Mouse (Mus musculus): ENCODE data around the gene Hmcn2.

DNA sequence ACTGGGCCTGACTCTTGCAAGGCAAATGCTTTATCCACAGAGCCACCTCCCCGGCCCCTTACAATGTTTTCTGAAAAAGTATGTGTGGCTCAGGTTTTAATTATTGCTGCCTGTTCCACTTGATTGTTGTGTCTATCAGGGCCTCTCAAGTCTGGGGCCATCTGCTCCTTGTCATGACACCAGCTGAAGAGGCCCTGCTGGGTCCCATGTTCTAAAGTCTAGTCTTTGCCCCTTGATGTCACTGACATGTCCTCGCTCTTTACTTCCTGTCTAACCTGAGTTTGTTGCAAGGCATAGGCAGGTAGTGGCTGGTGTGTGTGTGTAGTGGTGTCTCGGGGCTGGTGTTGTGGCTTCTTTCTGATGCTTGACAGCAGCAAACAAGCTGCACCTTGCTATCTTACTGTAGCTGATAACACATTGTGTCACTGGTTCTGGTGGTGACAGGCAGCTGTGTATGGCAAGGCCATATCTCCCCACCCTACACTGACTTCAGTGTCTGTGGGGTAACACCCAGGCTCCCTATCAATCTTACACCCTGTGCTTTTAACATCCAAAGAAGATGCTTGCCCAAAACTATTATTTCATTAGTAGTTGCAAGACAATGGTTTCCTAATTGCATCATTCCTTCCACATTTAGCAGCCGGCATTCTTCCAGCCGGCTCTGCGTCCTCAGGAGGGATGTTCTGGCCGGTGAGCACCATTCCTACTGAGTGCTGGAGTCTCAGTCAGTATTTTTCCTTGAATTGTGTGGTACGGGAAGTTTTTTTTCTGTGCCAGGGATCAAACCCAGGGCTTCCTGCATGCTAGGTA, 27.7 kb downstream of the Hmcn2 start:
- TF ChIP-seq POLR2A (IDR thresholded peaks at IDR 0.05; ENCODE audit: insufficient read depth, low read depth, low read length) (no peak), CTCF (IDR thresholded peaks at IDR 0.05; ENCODE audit: insufficient read depth, low read depth, low read length) (no peak)
